Mouse (Mus musculus) frontal cortex, postnatal 36 days (tissue): Measurements from ENCODE around the gene Aoc3.
"Not testable (repeated sequence)": the region's sequence is repeated elsewhere in the genome, so short reads cannot be mapped to it uniquely, and the experiment has no call there.

Experiments
- DNase-seq, 2 experiments: peaks; one replicate each; pipeline ENCODE4 v3.0.0; 2022; ENCODE audit warnings: low spot score in 2 of 2

Gene Aoc3

GRCm38 (mm10) chr11:101330371-101330924 lies at the start of gene Aoc3:
TSS of gene Aoc3 (plus strand) at chr11:101330605.
- DNase-seq: no peak

- no peak for DNase-seq
Measured at GRCm38 (mm10) chr11:101280837-101281236, 49.6 kb upstream of the Aoc3 start.

DNA sequence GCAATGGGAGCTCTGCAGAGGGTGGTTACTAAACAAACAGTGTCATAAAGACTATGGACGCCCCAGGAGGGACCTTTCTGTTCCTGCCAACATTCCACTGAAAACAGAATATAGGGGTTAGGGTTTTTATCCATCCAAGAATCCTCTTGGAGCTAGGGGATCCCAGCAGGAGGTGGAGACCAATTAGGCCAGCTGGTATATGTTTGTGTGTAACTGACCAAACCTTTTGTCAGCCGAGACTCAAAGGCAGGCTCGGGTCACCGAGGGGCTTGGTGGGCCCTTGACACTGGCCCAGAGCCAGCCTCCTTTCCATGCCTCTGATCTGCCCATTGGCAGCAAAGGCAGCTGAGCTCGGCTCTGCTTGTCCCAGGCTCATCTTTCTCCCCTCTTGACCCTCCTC lies 47.5 kb upstream of the Aoc3 start:
- no peak for DNase-seq

- no peak for DNase-seq
Measured at GRCm38 (mm10) chr11:101283805-101284204, 46.6 kb upstream of the Aoc3 start.

- DNase-seq: peak in 1 of 2 experiments; percentile 14
Measured at GRCm38 (mm10) chr11:101287306-101287705, 43.1 kb upstream of the Aoc3 start.

- DNase-seq: no peak
Measured at GRCm38 (mm10) chr11:101291231-101291630, 39.2 kb upstream of the Aoc3 start.

GRCm38 (mm10) chr11:101295191-101295590 lies 35.2 kb upstream of the Aoc3 start:
- no peak for DNase-seq

- DNase-seq: no peak
Measured at GRCm38 (mm10) chr11:101300881-101301280, 29.5 kb upstream of the Aoc3 start.

GRCm38 (mm10) chr11:101301299-101302003 lies 29.0 kb upstream of the Aoc3 start:
- no peak for DNase-seq

- peak; percentile 95 to 97 for DNase-seq
Measured at GRCm38 (mm10) chr11:101302004-101302798, 28.2 kb upstream of the Aoc3 start, which contains the start of gene Becn1. TSS of gene Becn1 (minus strand) at chr11:101302286.

- DNase-seq: no peak
Measured at GRCm38 (mm10) chr11:101307744-101308143, 22.7 kb upstream of the Aoc3 start.

DNA sequence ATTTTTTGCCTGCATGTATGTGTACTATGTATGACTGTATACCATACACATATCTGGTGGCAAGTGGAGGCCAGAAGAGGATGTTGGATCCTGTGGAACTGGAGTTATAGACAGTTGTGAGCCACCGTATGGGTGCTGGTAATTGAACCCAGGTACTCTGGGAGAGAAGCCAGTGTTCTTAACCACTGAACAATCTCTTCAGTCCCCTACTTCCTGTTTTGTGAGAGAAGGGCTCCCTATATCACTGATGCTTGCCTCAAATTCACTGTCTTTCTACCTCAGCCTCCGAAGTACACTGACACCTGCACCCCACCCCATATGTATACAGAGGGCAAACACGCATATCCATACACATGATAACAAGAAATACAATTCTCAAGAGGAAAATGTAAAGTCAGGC lies 19.3 kb upstream of the Aoc3 start:
- DNase-seq: no peak

DNA sequence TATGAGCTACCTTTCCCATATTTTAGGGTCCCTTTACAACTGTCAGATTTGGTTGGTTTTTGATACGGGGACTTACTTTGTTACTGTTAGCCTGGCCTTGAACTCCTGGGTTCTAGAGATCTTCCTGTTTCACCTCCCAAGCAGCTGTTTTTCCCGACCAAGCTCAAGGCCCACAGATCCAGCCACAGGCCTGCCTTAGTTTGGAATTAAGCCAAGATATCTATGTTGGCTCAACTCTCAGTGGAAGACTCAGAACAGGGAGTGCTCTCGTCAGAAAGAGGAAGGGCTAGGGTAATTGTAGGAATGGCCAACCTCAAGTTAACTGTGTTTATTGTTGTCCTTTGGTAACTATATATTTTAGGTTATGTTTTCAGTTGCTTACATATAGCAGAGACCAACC lies 18.3 kb upstream of the Aoc3 start:
- no peak for DNase-seq

GRCm38 (mm10) chr11:101314567-101314966 lies 15.8 kb upstream of the Aoc3 start:
- DNase-seq: no peak

GRCm38 (mm10) chr11:101315082-101315650 lies 15.2 kb upstream of the Aoc3 start:
- no peak for DNase-seq

DNA sequence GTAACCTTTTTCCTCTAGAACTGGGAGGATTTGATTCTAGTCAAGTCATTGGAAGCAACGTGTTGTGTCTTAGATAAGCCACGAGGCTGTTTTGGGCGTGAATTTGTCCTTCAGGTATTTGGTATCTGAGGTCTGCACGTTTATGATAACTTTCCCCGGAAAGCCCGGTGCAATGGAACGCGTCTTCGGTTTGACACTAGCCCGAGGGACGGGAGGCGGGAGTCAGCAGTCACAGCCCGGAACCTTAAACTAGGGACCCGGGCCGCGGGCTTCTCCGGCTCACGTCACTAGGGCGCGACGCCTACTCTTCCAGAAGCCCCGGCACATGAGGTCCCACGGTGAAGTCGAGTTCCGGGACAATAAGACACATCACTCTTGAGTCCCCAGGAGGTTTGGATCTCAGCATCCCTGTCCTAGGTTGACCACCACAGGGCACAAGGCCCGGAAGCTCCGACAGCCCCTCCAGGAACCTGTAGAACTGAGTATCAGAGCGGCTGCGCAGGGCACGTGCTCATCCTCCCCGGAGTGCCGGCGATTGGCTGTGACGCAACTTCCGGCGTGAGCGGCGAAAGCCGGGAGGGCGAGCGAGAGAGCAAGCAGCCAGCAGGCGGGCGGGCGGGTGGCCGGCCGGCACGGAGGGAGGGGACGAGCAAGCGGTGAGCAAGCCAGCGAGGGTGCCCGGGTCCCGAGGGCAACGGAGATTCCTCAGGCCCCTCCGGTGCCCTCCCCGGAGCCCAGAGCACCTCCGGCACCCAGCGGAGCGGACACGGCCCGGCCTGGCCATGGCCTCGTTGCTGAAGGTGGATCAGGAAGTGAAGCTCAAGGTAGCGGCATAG lies 14.5 kb upstream of the Aoc3 start, which contains the start of gene Psme3:
Psme3 (plus strand) TSS at position 549 of the 836 bp plus-strand sequence.
- peak; percentile 96 for DNase-seq

GRCm38 (mm10) chr11:101316501-101316917 lies 13.9 kb upstream of the Aoc3 start:
- no peak for DNase-seq

GRCm38 (mm10) chr11:101323609-101324008 lies 6.8 kb upstream of the Aoc3 start:
- DNase-seq: peak; percentile 55 to 77

DNA sequence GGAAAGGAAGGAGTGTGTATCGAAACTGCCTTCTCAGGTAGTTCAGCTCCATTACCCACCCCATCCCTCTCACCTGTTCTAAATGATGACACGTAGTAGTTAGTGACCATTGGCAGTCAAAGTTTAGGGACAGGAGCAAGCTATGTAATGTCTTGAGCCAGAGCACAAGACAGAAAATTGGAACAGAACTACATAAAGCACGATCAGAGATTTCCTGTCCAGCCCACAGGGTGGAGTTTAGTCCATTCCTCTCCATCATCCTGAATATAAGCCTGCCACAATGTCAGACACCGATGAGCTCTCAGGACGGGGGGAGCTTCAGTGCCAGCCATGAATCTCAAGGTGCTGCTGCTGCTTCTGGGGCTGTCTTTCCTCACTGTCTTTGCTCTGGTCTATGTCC lies 5.6 kb upstream of the Aoc3 start, which contains the start of gene Aoc2:
Aoc2 (plus strand) TSS at position 301 of the 400 bp plus-strand sequence.
- no peak for DNase-seq

DNA sequence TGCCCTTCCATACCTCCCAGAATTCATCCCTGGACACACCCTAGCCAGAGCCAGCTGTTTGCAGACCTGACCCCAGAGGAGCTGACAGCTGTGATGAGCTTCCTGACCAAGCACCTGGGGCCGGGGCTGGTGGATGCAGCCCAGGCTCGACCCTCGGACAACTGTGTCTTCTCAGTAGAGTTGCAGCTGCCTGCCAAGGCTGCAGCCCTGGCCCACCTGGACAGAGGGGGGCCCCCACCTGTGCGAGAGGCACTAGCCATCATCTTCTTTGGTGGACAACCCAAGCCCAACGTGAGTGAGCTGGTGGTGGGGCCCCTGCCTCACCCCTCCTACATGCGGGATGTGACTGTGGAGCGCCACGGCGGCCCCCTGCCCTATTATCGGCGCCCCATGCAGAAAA lies 5.2 kb upstream of the Aoc3 start:
- not testable (repeated sequence) for DNase-seq

- DNase-seq: no peak
Measured at GRCm38 (mm10) chr11:101326147-101326546, 4.3 kb upstream of the Aoc3 start.
